Mouse (Mus musculus) urinary bladder, postnatal 14 days (tissue): ENCODE data around the gene Ercc2.

Source experiments
- DNase-seq: peaks from one replicate; pipeline ENCODE4 v3.0.0; 2021; ENCODE audit warnings: low spot score

Ercc2 gene

DNA sequence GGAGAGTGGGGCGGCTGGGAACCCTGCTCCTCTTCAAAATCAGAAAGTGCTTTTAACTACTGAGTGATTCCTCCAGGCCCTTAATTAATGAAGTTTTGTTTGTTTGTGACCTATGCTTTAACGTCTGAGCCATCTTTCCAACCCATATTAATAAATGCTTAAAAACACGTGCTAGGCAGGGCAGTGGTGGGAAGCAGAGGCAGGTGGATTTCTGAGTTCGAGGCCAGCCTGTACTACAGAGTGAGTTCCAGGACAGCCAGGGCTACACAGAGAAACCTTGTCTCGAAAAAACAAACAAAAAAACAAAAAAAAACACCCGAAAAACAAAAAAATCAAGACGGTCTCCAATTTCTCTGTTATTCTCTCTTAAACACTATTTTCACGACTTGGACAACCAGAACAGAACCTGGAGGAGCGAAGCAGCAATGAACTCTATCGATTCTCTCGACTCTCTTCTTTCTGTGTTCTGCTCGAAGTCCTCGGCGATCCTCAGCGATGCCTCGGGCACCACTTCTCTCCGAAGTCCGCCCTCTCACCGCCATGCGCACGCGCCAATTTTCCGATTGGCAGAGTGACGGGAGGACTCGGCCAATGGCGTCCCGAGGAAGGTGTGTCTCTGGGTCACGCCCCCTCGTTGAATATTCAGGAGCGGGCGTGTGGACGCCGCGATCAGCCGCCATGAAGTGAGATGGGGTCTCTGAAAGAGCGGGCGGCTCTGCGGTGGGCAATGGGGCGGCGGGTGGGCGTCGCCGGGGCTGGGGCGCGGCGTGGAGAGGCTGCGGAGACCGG is at the start of gene Ercc2:
TSS of gene Ercc2 (plus strand) at position 634 of the 789 bp plus-strand sequence.
- peak; percentile 99 for DNase-seq

DNA sequence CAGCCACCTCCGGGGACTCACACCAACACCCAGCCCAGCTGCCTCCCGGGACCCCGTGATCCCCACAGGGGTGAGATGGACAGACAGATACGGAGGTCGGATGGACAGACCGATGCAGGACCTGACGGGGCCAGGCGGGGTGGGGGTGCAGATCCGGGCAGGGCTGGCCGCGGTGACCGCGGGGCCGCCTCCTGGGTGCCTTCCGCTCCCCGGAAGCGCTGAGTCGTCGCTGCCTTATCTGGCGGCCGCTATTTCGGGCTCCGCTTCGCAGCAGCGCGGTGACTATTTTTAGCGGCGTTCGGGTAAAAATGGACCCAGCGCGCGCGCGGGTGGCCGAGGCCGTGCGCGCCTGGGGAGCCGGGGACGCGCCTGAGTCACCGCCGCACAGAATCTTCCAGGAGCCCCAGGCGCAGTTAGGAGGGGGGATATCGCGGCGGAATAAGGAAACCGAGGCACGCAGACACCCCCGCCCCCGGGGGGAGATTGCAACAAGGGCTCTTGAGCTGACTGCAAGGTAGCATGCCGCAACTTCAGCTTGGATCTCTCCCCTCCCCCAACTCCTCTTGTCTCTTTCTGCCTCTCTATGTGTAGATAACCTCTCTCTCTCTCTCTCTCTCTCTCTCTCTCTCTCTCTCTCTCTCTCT is 49.0 kb upstream of the Ercc2 start:
- DNase-seq = peak; percentile 76

DNA sequence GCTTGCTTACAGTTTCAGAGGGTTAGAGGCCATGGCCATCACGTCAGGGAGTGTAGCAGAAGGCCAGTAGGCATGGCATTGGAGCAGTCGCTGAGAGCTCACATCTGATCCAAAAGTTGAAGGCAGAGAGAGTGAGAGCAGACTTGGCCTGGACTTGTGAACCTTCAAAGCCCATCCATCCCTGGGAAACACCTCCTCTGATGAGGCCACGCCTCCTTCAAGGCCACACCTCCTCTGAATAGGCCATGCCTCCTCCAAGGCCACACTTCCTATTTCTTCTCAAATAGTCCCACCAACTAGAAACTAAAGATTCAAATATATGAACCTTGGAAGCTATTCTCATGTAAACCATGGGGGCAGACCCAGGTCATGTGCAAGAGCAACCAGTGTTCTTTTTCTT is 46.2 kb upstream of the Ercc2 start:
- DNase-seq = no peak

DNA sequence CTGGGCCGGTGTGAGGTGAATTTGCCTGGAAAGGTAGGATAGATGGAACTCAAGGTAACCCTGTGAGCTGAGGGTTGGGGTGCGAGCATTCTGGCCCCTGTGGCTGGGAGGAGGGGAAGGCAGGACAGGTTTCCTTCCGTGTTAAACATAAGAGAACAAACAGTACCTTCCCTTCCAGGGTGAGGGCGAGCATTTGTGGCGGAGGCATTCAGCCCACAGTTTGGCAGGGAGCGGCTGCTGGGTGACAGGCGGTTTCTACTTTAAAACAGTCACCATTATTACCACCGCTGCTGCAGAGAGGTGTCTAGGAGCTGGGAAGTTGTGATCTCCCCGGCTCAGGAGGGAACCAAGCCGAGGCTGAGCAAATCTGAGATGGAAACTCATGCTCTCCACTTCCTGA is 44.7 kb upstream of the Ercc2 start:
- DNase-seq = no peak

DNA sequence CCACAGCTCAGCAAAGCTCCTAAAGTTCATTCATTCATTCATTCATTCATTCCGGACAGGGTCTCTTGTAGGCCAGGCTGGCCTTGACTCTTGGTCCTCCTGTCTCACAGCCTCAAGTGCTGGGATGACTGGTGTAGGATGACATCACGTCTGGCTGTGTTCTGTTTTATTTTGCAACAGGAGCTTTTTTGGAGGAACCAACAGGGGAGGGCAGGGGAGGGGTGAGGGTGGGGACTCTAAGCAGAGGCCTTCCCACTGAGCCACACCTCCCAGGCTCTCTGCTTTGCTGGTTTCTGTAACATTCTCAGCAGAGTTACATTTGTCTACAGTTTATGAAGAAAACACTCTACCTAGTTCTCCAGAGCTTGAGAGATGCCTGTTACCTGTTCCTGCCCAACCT is 43.8 kb upstream of the Ercc2 start:
- DNase-seq = no peak

DNA sequence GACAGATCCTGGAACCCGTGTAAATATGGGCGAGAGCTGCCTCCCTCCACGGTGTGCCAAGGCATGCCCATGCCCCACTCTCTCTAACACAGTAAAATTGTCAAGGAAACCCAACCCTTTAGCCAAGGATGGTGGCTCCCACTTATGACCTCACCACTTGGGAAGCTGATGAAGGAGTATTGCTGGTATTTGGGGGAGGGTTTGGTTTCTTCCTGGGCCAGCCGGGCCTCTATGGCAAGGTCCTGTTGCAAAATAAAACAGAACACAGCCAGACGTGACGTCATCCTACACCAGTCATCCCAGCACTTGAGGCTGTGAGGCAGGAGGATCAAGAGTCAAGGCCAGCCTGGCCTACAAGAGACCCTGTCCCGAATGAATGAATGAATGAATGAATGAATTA is 43.2 kb upstream of the Ercc2 start:
- DNase-seq = no peak

DNA sequence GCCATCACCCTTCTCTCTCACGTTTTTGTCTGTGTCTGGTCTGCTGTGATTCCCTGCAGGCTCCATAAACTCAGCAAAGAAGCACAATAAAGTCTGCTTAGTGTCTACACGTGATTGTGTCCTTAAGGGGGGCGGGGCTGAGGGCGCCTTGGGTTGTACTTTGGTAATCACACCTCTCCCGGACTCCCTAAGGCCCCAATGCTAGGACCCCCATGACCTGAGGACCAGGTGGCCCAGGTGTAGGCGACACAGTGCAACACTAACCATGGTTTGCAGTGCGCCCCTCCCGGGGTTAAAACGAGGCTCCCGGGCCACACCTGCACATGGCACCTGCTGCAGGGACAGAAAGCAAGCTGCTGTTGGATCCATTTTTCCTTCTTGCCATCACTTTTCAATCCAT is 40.6 kb upstream of the Ercc2 start:
- no peak for DNase-seq

DNA sequence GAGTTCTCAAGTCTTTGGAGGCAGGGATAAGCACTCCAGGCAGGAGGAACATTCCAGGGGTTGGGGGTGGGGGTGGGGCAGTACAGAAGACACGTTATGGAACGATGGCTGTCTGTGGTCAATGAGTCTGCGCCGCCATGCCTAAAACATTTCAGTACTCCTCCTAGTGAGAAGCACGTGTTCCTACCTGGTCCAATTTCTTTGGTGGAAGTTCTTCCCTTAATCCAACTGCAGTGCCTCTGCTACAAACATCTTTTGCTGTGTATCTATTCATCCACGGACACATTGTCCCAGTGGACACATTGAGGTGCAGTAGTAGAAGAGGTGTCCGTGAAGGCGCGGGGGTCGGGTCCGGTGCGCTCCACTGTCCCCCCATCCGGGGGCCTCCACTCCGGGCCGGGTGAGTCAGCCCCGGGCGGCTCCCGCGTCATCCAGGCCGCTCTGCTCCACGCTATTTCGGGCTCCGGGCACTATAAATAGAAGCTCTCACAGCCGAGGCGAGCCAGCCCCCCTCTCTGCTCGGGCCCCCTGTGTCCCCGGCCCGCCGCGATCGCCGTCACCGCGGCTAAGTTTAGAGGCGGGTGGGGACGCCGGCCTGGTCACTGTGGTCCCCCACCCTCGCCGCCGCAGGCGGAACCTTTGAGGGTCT is 39.9 kb upstream of the Ercc2 start:
- no peak for DNase-seq

DNA sequence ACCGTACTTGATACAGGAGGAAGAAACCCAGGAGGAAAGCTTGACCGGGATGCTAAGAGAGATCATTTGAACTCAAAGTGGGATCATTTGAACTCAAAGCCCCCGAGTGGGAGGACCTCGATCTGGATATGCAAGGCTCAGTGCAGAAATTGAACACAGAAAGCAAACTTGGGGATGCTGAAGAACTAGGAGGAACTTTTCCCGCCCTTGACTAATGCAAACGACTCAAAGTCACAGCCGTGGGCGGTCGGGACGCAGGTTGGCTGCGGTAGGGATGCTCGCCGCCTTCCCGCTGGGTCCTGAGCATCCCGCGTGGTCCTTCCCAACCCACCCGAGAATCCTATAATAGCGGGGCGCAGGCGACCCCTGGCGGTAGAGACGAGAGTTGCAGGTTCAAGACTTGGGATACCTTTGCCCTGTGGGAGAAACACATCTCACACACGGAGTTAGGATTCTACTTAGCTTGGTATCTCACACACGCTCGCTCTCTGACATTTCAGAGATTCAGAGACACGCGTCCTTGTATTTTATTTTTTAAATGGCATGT is 39.3 kb upstream of the Ercc2 start:
- peak; percentile 81 for DNase-seq

DNA sequence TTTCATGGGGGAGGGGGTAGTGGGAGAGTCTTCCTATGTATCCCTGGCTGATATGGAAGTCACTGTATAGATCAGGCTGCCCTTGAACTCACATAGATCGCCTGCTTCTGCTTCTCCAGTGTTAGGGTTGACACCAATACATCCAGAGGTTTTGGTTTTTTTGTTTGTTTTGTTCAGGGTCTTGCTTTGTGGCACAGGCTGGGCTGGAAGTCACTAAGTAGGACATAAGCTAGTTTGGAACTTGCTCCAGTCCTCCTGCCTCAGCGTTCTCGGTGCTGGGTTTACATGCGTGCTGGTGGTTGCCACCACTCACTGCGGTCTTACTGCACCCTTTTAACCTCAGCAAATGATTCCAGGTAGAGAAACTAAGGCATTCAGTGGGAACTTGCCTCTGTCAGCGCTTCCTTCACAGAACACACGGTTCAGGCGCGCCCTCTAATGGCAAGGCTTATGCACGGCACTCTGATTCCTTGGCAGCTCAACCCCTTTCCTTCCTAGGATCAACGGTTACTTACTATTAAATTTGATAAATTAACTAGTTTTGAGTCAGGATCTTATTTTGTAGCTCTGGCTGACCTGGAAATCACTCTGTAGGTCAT is 38.5 kb upstream of the Ercc2 start:
- DNase-seq = peak; percentile 74

DNA sequence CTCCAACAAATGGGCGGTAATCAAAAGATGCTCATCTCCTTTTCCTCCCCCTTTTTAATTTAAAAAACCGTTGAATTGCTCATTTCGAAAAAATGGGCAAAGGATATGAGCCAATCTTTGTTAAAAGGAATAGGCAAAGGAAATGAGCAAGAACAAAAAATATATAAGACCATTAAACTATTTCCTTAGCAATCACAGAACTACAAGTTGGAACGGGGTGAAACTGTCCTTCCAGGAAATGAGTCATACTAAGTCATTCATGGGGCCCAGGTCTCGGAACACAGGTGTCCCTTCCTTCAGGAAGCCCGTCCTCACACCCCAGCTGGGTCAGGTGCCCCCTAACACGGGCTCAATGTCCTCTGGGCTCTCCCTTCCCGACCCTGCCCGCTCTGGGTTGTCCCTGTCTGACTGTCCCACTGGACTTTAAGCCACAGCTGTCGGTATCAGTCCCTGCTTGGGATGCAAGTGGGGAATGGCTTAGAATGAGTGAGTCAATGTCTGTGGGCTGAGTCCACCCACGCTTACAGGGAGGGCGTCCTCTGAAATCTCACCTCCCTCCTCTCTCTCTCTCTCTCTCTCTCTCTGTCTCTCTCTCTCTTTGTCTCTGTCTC is 37.5 kb upstream of the Ercc2 start, which contains the start of gene Ercc1:
TSS of gene Ercc1 (plus strand) at position 542 of the 611 bp plus-strand sequence.
- no peak for DNase-seq

DNA sequence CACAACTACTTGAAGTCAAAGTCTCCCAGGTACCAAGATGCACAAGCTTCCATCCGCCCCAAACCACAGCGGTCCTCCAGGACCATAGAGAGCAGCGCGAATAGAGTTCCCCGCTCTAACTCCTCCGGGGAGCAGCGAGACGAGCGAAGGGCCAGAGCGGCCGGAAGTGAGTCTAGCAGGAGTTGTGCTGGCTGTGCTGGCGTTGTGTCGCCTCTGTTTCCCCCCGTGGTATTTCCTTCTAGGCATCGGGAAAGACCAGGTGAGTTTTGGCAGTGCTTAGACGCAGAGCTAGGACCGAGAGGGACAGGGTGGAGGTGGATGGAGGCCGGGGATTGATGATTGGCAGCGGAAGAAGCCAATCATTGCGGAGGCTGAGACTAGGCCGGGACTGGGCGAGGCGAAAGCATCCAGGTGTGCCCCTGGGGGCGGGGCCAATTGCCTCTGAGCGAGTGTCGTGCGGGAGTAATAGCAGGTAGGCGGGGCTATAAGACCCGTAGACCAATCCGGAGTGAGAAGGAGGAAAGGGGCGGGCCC is 36.8 kb upstream of the Ercc2 start:
- peak; percentile 98 for DNase-seq

DNA sequence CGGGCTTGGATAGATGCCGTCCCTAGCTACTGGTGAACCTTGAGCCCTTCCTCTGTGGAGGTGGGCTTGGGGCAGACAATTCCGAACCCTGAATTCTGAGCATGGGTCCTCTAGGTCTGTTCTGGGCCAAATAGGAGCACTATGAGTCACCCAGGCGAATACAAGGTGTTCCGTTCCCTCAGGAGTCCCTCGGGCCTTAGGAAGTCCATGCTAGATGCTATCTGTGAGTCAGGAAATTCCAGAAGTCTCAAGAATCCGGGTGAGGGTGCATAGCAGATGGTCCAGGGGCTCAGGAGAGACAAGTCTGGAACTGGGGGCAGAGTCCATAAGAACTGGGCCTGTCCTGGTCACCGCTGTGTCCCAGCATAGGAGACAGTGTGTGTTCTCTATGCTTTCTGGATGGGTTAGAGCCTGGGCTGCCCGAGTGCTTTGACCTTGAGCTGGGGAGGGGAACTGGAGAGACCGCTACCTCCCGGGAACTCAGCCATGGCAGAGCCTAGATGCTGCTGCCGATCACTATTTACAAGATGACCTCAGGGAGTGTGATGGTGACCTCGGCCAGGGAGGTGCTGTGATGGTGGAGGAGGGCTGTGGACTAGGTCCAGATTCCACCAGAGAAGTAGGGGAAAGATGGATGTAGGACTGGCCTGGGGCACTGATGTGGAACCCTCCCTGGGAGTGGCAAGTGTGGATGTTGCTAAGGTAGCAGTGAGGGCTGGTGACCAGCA is 32.5 kb upstream of the Ercc2 start:
- no peak for DNase-seq

DNA sequence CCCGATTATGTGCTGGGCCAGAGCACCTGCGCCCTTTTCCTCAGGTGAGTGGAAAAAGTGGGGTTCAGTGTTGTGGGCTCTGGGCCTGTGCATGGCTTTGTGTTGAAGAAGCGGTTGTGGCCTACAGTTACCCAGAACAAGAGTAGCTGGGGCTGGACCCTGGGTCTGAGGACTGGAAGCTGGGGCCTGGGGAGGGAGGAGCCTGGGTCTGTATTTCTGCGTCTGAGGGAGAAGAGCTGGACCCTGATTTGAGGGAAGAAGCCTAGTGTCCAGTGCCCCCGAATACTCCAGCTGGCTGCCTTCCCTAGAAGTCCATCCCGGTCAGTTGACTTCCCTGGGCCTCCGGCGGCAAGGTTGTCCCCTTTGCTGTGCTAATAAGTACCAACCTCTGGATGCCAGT is 31.6 kb upstream of the Ercc2 start:
- DNase-seq = no peak

DNA sequence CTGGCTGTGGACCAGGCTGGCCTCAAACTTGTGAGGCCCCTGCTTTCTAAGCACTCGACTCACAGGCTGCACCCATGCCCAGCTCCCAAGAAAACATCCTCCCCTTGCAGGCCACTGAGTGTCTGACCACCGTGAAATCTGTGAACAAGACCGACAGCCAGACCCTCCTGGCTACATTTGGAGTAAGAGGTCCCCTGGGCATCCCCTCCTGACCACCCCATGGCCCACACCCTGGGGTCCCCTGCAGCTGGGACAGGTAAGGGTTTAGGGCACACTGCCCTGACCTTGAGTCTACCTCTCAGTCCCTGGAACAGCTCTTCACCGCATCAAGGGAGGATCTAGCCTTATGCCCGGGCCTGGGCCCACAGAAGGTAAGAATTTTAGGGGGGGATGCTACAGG is 26.8 kb upstream of the Ercc2 start:
- no peak for DNase-seq

DNA sequence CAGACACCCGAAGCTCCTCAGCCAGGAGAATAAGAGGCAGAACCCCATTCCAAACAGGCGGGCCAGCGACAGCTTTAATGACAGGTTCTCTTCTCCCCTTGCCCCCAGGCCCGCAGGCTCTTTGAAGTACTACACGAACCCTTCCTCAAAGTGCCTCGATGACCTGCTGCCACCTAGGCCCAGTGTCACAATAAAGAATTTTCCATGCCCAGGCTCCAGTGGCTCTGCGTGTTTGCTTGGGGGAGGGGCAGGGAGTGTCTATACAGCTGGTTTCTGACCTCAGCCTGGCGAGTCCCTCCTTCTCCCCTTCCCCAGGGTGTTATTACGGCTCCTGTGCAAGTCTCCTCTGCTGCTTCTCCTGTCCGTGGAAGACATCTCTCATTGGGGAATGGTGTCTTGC is 25.5 kb upstream of the Ercc2 start:
- DNase-seq = no peak

DNA sequence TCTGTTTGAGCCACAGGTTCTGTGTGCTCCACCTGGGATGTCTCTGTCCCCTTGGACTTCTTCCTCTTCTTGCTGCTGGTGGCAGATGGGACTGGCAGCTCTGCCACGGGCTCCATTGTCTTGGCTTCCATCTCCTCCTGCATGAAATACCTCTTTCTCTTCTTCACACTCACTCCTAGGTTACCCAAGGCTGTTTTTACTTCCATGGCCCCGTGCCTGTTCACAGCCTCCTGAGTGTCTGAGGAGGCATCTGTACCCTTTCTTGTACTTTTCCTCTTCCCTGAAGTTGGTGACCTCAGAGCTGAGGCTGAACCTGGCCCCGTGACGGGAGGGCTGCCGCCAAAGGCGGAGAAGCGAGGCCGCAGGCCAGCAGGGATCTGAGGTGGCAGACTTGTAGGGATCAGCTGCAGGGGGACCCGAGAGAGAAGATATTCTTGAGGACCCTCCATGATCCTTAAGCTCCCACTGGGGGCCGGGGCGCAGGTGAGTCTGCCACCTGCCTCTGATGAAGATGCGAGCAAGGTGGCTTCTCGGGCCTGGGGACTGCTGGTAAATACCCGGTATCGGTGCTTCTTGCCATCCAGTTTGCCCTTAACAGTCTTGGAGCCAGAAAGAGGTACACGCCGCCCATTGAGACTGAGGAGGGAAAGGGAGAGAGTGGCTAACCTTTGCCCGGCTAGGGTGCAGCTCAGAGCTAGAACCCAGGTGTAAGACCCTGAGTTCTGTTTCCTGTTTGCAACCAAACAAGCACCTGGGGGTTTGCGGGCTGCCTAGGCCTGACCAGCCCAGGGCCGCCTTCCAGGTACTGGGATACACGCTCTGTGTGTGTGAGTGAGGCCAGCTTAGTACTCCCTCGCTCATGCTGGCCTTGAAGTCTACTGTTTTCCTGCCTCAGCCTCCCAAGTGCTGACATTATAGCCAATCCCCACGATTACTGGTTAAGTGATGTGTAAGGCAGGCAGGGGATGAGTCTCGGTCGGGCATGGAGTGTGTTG is 24.1 kb upstream of the Ercc2 start:
- no peak for DNase-seq

DNA sequence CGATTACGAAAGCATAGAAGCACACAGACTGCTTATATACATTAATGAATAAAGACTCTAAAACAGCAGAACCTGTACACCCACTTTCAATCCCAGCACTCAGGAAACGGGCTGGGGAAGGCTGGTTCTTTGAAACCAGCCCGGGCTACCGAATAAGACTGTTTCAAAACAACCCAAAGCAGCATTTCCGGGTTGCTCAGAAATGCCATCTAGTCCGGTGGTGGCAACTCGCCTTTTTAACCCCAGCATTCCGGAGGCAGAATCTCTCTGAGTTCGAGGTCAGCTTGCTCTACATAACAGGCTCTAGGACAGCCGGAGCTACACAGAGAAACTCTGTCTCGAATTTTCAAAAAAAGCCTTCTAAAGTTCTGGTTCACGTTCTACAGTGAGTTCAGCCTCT is 23.2 kb upstream of the Ercc2 start:
- no peak for DNase-seq

DNA sequence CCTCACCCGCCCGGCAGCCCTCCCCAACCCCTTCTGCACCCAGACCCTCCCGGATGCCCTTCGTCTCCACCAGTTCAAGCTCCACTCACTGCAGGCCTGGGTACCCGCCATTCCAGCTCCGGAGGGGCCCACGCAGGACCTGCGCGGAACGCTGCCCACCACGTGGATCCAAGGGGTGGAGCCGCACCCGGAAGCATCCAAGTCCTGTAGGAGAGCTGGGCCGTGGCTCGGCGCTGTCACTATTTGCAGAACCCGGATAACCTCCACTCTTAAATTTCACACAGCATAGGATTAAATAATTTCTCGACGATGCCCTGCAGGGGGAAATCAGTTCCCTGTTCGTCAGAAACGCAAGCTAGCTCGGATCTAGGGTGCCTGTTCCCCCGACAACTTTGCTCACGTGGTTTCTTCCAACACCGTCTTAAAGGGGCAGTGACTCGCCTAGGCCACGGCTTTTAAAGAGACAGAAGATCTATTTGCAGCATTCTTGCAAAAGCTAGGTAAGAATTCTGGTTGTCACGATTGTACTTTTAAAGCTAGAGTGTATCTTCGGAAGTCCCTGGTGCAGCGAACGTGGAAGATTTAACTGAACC is 22.4 kb upstream of the Ercc2 start, which contains the start of the genes Cd3eap and Ppp1r13l:
TSS of gene Cd3eap (minus strand) at position 185 of the 593 bp plus-strand sequence.
TSS of gene Ppp1r13l (plus strand) at position 451 of the 593 bp plus-strand sequence.
- peak; percentile 87 for DNase-seq
